Mouse (Mus musculus) testis, postnatal 10 days (tissue): ENCODE measurements around the gene Ctf1.
"Not testable (repeated sequence)": the region's sequence is repeated elsewhere in the genome, so short reads cannot be mapped to it uniquely, and the experiment has no call there.

Experiments
- DNase-seq: peaks from one replicate; pipeline ENCODE4 v3.0.0; 2021; ENCODE audit warnings: low spot score

Ctf1 gene

GRCm38 (mm10) chr7:127693290-127693689, 19.2 kb upstream of the Ctf1 start:
- DNase-seq: no peak

DNA sequence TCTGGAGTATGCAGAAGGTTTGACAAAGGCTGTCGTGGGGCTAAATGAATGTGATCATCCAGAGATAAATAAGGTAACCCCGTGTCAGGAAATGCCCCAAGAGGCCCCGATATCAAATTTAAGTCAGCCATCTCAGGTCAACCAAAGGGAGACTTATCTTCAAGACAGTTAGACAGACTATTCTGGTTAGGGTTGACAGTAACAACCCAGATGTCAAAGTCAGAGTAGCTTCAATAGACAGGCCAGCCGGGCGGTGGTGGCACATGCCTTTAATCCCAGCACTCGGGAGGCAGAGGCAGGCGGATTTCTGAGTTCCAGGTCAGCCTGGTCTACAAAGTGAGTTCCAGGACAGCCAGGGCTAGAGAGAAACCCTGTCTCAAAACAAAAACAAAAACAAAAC, 18.8 kb upstream of the Ctf1 start:
- DNase-seq: not testable (repeated sequence)

DNA sequence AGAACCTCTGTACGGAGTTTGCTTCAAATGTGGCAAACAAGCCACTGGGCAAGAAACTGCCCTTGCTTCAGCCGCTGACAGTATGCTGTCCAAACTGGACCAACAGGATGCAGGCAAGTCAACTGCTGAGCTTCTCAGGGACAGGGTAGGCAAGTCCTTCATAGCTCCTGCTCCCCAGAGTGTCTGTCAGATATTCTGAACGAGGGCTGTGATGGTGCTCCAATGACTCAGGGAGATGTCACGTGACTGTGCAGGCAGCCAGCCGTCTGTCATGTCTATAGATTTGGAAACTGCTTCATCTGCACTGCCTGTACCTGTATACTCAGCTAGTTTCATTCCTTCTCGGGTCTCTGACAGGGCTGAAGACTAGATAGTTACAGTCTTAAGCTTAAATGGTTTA, 13.6 kb upstream of the Ctf1 start:
- no peak for DNase-seq

DNA sequence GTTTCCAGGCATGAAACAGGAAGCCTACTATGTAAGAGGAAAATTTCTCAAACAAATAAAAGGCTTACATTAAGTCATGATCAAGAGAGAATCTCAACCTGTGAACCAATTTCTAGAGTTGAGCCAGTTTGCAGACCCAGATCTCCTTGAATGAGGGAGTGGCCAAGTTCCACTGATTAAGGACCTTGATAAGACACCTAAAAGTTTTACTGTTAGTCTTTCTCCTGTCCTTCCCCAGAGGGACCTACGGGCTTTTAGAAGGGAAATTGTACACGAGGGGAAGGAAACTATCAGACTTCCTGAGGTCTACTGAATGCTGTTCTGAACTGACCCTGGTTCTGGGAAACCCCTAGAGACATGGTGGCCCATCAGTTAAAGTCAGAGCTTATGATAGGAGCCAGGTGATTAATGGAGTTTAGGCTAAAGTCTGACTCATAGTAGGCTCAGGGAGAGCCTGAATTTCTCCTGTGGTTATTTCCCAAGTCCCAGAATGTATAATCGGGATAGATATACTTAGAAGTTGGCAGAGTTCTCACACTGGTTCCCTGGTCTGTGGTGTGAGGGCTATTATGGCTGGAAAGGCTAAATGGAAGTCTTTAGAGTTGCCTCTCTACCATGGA, 11.7 kb upstream of the Ctf1 start:
- no peak for DNase-seq

GRCm38 (mm10) chr7:127703561-127704178, 8.9 kb upstream of the Ctf1 start:
- no peak for DNase-seq

DNA sequence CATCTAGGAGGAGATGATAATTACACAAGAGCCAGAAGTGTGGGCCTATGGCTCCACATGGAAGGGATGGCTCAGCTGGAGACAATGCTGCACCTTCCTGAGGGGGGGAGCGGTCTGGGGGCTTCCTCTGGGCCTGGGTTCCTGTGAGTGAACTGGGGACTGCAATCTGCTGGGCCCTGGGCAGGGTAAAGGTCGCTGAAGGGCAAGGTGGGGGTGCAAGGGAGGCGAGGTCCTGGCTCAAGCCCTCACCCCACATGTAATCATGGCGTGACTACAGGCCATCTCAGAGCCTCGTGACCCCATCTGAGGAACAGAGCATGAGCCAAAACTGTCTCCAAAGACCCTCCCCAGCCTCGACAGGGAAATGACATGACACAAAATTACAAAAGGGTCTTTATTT, 7.9 kb upstream of the Ctf1 start:
- DNase-seq: no peak

DNA sequence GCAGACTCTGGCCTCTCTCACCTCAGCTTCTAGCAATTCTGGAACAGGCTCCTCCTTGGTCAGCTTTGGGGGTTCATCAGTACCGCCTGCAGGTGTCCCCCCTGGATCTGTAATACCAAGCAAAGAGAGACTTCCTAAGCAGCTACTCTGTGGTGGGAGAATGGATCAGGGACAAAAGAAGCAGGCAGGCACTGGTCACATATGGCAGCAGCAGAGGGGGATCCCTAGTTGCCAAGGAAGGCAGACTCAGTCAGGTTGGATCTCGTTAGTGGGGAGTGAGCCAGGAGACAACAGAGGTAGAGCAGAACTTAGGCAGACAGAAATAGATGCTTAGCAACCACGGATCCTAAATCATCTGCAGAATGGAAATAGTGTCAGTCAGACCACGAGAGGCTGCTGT, 6.8 kb upstream of the Ctf1 start:
- DNase-seq: no peak

- no peak for DNase-seq
Measured at GRCm38 (mm10) chr7:127707045-127707956, 5.2 kb upstream of the Ctf1 start.

DNA sequence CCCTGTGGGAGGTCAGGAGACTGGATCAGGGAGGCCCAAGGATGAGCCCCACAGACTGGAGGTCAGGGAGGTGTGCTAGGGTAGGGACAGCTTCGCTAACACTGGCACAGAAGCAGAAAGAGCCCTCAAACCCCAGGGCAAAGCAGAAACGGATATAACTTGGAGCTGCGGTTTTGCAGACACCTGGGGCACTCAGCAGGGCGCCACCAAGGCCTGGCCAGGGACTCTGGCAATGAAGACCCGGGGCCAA, 4.7 kb upstream of the Ctf1 start:
- no peak for DNase-seq

- DNase-seq: peak; percentile 94
Measured at GRCm38 (mm10) chr7:127708207-127709078, 4.1 kb upstream of the Ctf1 start, which contains the start of gene Bcl7c. Gene Bcl7c (minus strand): TSS chr7:127708933.

DNA sequence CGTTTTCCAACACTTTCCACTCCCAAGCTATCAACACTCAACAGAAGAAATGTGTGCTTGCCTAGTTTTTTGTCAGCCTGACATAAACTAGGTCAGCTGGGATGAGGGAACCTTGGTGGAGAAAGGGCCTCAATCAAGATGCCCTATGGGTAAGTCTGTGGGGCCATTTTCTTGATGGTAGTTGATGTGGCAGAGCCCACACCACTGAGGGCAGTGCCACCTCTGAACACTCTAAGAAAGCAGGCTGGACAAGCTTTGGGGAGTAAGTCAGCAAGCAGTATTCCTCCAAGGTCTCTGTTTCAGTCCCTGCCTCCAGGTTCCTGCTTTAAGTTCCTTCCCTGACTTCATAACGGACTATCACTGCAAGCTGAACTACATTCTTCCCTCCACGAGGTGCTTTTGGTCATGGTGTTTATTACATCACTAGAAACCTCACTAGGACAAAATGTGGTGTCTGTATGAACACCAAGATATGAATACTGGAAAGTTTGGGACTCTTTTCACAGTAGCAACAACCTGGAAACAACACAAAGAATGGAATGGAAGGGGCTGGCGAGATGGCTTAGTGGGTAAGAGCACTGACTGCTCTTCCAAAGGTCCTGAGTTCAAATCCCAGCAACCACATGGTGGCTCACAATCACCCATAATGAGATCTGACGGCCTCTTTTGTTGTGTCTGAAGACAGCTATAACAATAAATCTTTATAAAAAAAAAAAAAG, 3.1 kb upstream of the Ctf1 start:
- DNase-seq: no peak

- DNase-seq: no peak
Measured at GRCm38 (mm10) chr7:127711031-127711430, 1.5 kb upstream of the Ctf1 start.

DNA sequence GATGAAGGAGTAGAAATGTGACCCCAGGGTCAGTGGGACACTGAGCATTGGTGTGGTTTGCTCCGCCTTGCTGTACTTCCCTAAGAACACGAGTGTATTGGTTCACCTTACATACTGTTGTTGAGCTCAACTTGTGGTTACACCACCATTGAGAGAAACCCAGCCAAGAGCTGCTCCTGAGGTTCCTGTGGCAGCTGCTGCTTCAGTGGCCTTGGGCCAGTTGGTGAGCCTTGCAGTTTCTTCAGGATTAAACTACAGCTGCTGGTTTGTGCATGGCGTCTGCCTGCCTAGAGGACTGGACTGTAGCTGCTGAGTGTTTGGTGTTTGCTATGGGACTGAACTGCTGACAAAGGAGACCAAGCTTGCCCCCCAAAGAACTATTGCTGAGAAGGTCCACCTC, 1.1 kb upstream of the Ctf1 start:
- no peak for DNase-seq

GRCm38 (mm10) chr7:127714816-127715215, 2.3 kb downstream of the Ctf1 start:
- no peak for DNase-seq

GRCm38 (mm10) chr7:127716992-127717391, 4.5 kb downstream of the Ctf1 start:
- peak; percentile 87 for DNase-seq

GRCm38 (mm10) chr7:127718339-127718738, 5.8 kb downstream of the Ctf1 start:
- no peak for DNase-seq

GRCm38 (mm10) chr7:127719258-127719657, 6.7 kb downstream of the Ctf1 start:
- DNase-seq: peak; percentile 75

DNA sequence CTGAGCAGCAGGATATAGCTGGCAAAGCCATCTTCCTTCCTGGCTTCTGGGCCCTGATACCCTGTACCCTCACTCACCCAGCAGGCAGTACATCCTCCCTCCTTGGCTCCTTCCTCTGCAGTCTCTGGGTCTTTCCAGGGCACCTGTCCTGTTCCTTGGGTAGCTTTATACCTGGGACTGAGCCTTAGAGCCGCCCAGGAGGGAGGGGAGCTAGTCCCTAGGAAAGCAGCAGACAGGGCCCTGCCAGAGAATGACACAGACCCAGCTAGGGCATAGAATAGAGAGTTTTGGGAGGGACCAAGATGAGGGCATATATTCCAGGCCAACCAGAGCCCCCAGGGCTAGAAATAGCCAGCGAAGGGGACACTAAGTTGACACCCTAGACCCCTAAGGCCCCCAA, 13.0 kb downstream of the Ctf1 start:
- DNase-seq: no peak

DNA sequence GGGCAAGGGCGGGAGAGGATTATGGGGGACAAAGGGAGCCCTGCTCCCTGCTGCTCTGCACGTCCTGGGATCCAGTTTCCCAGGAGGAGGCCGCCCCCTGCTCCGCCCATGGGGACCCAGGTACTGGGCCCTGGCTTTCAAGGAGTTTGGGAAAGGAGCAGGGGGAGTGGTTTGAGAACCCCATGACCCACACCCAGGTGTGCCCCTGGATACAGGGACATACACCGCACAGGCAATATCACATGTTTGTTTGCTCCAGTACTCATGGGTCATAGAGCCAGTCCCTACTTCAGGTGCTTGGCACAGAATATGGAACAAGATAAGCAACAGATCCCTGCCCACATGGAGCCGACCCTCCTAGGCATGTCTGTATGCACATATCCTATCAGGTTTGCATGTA, 13.4 kb downstream of the Ctf1 start:
- DNase-seq: no peak

GRCm38 (mm10) chr7:127727898-127728297, 15.4 kb downstream of the Ctf1 start:
- no peak for DNase-seq

GRCm38 (mm10) chr7:127730170-127730569, 17.6 kb downstream of the Ctf1 start:
- DNase-seq: no peak

- DNase-seq: not testable (repeated sequence)
Measured at GRCm38 (mm10) chr7:127732066-127732465, 19.5 kb downstream of the Ctf1 start, which contains the start of gene Ctf2. Gene Ctf2 (minus strand): TSS chr7:127732166.
